Mouse (Mus musculus) lung, adult 18-20 months (tissue): ENCODE data around the gene Togaram2.
"Not testable (repeated sequence)": the region's sequence is repeated elsewhere in the genome, so short reads cannot be mapped to it uniquely, and the experiment has no call there.

Experiments used
- DNase-seq, 2 experiments: peaks; one replicate each; pipeline ENCODE4 v3.0.0; 2022; ENCODE audit warnings: mixed read lengths in 2 of 2

Togaram2 gene

GRCm38 (mm10) chr17:71673092-71673491, at the start of gene Togaram2:
Gene Togaram2 (plus strand): TSS chr17:71673261.
- peak; percentile 71 to 84 for DNase-seq

- DNase-seq = no peak
These were observed 41.3 kb upstream of the Togaram2 start for GRCm38 (mm10) chr17:71631806-71632205.

GRCm38 (mm10) chr17:71633350-71633749, 39.7 kb upstream of the Togaram2 start:
- DNase-seq = no peak

- no peak for DNase-seq
These were observed 36.3 kb upstream of the Togaram2 start for GRCm38 (mm10) chr17:71636786-71637185.

GRCm38 (mm10) chr17:71637750-71638265, 35.3 kb upstream of the Togaram2 start:
- no peak for DNase-seq

- DNase-seq = not testable (repeated sequence)
These were observed 34.0 kb upstream of the Togaram2 start for GRCm38 (mm10) chr17:71639056-71639455.

GRCm38 (mm10) chr17:71640421-71641085, 32.5 kb upstream of the Togaram2 start:
- no peak for DNase-seq

GRCm38 (mm10) chr17:71642190-71642589, 30.9 kb upstream of the Togaram2 start:
- no peak for DNase-seq

- no peak for DNase-seq
These were observed 23.1 kb upstream of the Togaram2 start for GRCm38 (mm10) chr17:71650011-71650410.

GRCm38 (mm10) chr17:71652495-71652894, 20.6 kb upstream of the Togaram2 start:
- no peak for DNase-seq

GRCm38 (mm10) chr17:71652934-71653333, 20.1 kb upstream of the Togaram2 start:
- DNase-seq = no peak

- DNase-seq = no peak
These were observed 15.5 kb upstream of the Togaram2 start for GRCm38 (mm10) chr17:71657521-71657920.

GRCm38 (mm10) chr17:71658666-71659065, 14.4 kb upstream of the Togaram2 start:
- DNase-seq = no peak

GRCm38 (mm10) chr17:71660390-71660789, 12.7 kb upstream of the Togaram2 start:
- DNase-seq = no peak

- DNase-seq = peak; percentile 71 to 77
These were observed 10.3 kb upstream of the Togaram2 start for GRCm38 (mm10) chr17:71662751-71663250.

- no peak for DNase-seq
These were observed 9.6 kb upstream of the Togaram2 start for GRCm38 (mm10) chr17:71663491-71663890.

- DNase-seq = no peak
These were observed 8.9 kb upstream of the Togaram2 start for GRCm38 (mm10) chr17:71664172-71664571.

GRCm38 (mm10) chr17:71665201-71665600, 7.9 kb upstream of the Togaram2 start:
- peak; percentile 59 to 71 for DNase-seq

- DNase-seq = no peak
These were observed 3.5 kb upstream of the Togaram2 start for GRCm38 (mm10) chr17:71669511-71669910.

- peak; percentile 51 to 74 for DNase-seq
These were observed 1.1 kb upstream of the Togaram2 start for GRCm38 (mm10) chr17:71671840-71672546.

- peak; percentile 17 to 46 for DNase-seq
These were observed 875 bp downstream of the Togaram2 start for GRCm38 (mm10) chr17:71673936-71674335.

GRCm38 (mm10) chr17:71674886-71675285, 1.8 kb downstream of the Togaram2 start:
- peak; percentile 45 to 68 for DNase-seq

GRCm38 (mm10) chr17:71681666-71682065, 8.6 kb downstream of the Togaram2 start:
- DNase-seq = no peak

GRCm38 (mm10) chr17:71682379-71682778, 9.3 kb downstream of the Togaram2 start:
- DNase-seq = peak; percentile 46 to 75
